Mouse (Mus musculus): ENCODE data around the gene Uck2.

DNA sequence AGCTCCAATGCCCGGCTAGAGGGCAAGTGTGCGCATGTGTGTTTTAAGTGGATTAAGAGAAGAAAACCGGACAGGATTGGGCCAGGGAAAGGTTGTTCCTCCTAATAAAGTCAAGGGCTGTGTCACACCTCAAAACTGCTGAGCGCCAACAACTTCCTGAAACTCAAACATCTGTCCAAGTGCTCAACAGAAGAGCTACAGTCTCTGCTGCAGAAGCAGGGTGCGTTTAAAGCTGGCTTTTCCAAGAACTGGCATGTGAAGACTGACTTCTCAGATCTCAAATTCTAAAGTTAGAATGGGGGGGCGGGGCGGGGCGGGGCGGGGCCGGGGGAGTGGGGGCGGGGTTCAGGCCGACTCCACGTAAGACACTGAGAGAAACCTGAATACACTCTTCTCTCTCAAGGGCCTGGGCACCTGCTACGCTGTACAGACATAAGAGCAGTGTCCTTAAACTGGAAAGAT, 15.7 kb downstream of the Uck2 start:
- TF ChIP-seq POLR2A (IDR thresholded peaks at IDR 0.05; ENCODE audit: insufficient read length, low read depth) = no peak
- TF ChIP-seq MYOG (IDR thresholded peaks at IDR 0.05; ENCODE audit: control insufficient read depth in 1 of 3, insufficient read depth in 1 of 3, insufficient read length in 2 of 3, low read depth in 2 of 3) = no peak
- no peak for TF ChIP-seq CEBPB (IDR thresholded peaks at IDR 0.05; ENCODE audit: insufficient read depth, poor library complexity, severe bottlenecking)
- TF ChIP-seq USF1 (IDR thresholded peaks at IDR 0.05; ENCODE audit: low read depth) = no peak
- no peak for TF ChIP-seq MYOD1 (IDR thresholded peaks at IDR 0.05; ENCODE audit: control insufficient read depth in 1 of 3, insufficient read length in 2 of 3, low read depth in 2 of 3)
- no peak for TF ChIP-seq MAX (IDR thresholded peaks at IDR 0.05; ENCODE audit: low read depth)
- no peak for TF ChIP-seq REST (IDR thresholded peaks at IDR 0.05; ENCODE audit: insufficient read depth, insufficient read length)
- TF ChIP-seq E2F4 (IDR thresholded peaks at IDR 0.05; ENCODE audit: insufficient read depth) = no peak
